In genomic region chr15:102296368-102297006, GRCm38 (mm10) we compare ENCODE assay signal across 10 mouse cellular contexts. TPM values are rescaled to one million over a fixed set of nuclear protein-coding genes. Genes with fewer than 3 reads are reported as not detected.
DNase-seq lines count a peak whose midpoint lies in the region; ATAC-seq and TF ChIP-seq lines count a peak whose summit lies in the region.
"Had no signal": no experiment of that assay in that cellular context is flagged by ENCODE, and none has a peak within 500 bp of the region (broad histone marks: within the 10 kb centered on the region; RNA-seq: fewer than 3 reads in every experiment).

No protein-coding gene starts in this region.

- no peak for TF ChIP-seq CTCF in kidney, postnatal 0 days (IDR thresholded peaks at IDR 0.05; ENCODE audit: low read depth)
- TF ChIP-seq CTCF in hindbrain, postnatal 0 days (IDR thresholded peaks at IDR 0.05; ENCODE audit: low read depth), result no peak
- no peak for TF ChIP-seq CTCF in midbrain, postnatal 0 days (IDR thresholded peaks at IDR 0.05)

- H3K4me1 ChIP-seq in kidney, postnatal 0 days (replicated peaks; ENCODE audit: insufficient read depth, low read length), result no peaks in the 10 kb centered on the region
- H3K4me1 ChIP-seq in hindbrain, postnatal 0 days (ENCODE audit: insufficient read depth, low read length), result peaks cover 4% of the 10 kb centered on the region
- 0 out of 2 replicates have a peak, but pooled peaks cover 3% of the 10 kb centered on the region for H3K4me1 ChIP-seq in midbrain, postnatal 0 days (ENCODE audit: insufficient read depth, low read length)

- no peaks in the 10 kb centered on the region for H3K27me3 ChIP-seq in kidney, postnatal 0 days (ENCODE audit: insufficient read depth, low read length)
- no peaks in the 10 kb centered on the region for H3K27me3 ChIP-seq in hindbrain, postnatal 0 days (ENCODE audit: insufficient read depth, low read length)
- no peaks in the 10 kb centered on the region for H3K27me3 ChIP-seq in midbrain, postnatal 0 days (ENCODE audit: insufficient read depth, low read length)

- H3K4me3 ChIP-seq in kidney, postnatal 0 days (replicated peaks; ENCODE audit: low read depth, low read length), result peak overlapping the region; percentile 65
- peak overlapping the region; percentile 58 for H3K4me3 ChIP-seq in hindbrain, postnatal 0 days (ENCODE audit: low read length)
- H3K4me3 ChIP-seq in midbrain, postnatal 0 days (ENCODE audit: low read depth, low read length), result peak overlapping the region; percentile 52

- H3K9ac ChIP-seq in kidney, postnatal 0 days (ENCODE audit: low read depth, low read length), result peak overlapping the region; percentile 56
- 0 out of 2 replicates have a peak overlapping the region, but pooled peaks have one; percentile 43 for H3K9ac ChIP-seq in hindbrain, postnatal 0 days (replicated peaks; ENCODE audit: low read length)
- no peak overlapping the region for H3K9ac ChIP-seq in midbrain, postnatal 0 days (replicated peaks; ENCODE audit: low read length, poor library complexity, severe bottlenecking)

- 3% methylated on average over 24 of the region's 24 CpGs for WGBS in kidney, postnatal 0 days
- 5% methylated on average over 24 of the region's 24 CpGs for WGBS in hindbrain, postnatal 0 days
- 5% methylated on average over 24 of the region's 24 CpGs for WGBS in midbrain, postnatal 0 days

- no peaks in the 10 kb centered on the region for H3K9me3 ChIP-seq in kidney, postnatal 0 days (replicated peaks; ENCODE audit: low read length)
- H3K9me3 ChIP-seq in hindbrain, postnatal 0 days (ENCODE audit: low read length), result no peaks in the 10 kb centered on the region
- H3K9me3 ChIP-seq in midbrain, postnatal 0 days (ENCODE audit: low read length), result no peaks in the 10 kb centered on the region

- peak; percentile 42 for ATAC-seq in kidney, postnatal 0 days (replicated peaks; ENCODE audit: low FRiP score, low read depth)
- ATAC-seq in hindbrain, postnatal 0 days, result peak; percentile 49; the same call in 1 of the 2 replicates
- ATAC-seq in midbrain, postnatal 0 days (ENCODE audit: low FRiP score), result peak; percentile 20; the same call in 1 of the 2 replicates

- peaks cover 11% of the 10 kb centered on the region; the same call in 1 of the 2 replicates for H3K36me3 ChIP-seq in kidney, postnatal 0 days (ENCODE audit: insufficient read depth, low read length)
- no peaks in the 10 kb centered on the region for H3K36me3 ChIP-seq in hindbrain, postnatal 0 days (ENCODE audit: insufficient read depth, low read length)
- H3K36me3 ChIP-seq in midbrain, postnatal 0 days (ENCODE audit: insufficient read depth, low read length), result no peaks in the 10 kb centered on the region

- no peak overlapping the region for H3K27ac ChIP-seq in kidney, postnatal 0 days
- H3K27ac ChIP-seq in hindbrain, postnatal 0 days, result no peak overlapping the region
- H3K27ac ChIP-seq in midbrain, postnatal 0 days (ENCODE audit: low read depth, low read length), result no peak overlapping the region

- peak overlapping the region; percentile 96 for H3K4me2 ChIP-seq in kidney, postnatal 0 days (ENCODE audit: low read length)
- H3K4me2 ChIP-seq in hindbrain, postnatal 0 days (ENCODE audit: low read depth, low read length), result peak overlapping the region; percentile 95
- peak overlapping the region; percentile 100 for H3K4me2 ChIP-seq in midbrain, postnatal 0 days (ENCODE audit: low read depth, low read length, poor library complexity, severe bottlenecking)

- no peak for DNase-seq in kidney, postnatal 0 days (ENCODE audit: low spot score)
- DNase-seq in kidney, postnatal 36 days, result no peak
- peak; percentile 37 for DNase-seq in c-Kit-positive CD71-positive TER-119-positive erythroid progenitor cells, embryonic 14.5 days (ENCODE audit: low spot score)
- no peak for DNase-seq in hindbrain, postnatal 0 days (ENCODE audit: low spot score)
- DNase-seq in midbrain, postnatal 0 days (ENCODE audit: low spot score), result no peak
- DNase-seq in embryo, embryonic 10.5 days (ENCODE audit: low spot score), result no peak
- no peak for DNase-seq in frontal cortex, adult 2 months (ENCODE audit: extremely low spot score in 1 of 2, low spot score in 1 of 2)
- no peak for DNase-seq in layer of hippocampus, adult 11-12 months (ENCODE audit: low spot score)

RNA-seq across cellular contexts. Expression of gene Espl1, which starts 0.4 kb away (rescaled TPM):
- 6.1 and 7.5 TPM in 2 replicates for polyA plus RNA-seq in kidney, postnatal 0 days (2015; fragmentation: Nextera tagmentation; extraction: Ambion mirVana)
- 5.3 and 7.3 TPM in 2 replicates for total RNA-seq in hindbrain, postnatal 0 days (2014; rRNA removed)
- polyA plus RNA-seq in hindbrain, postnatal 0 days (2015; fragmentation: Nextera tagmentation; extraction: Ambion mirVana), result 2.3 and 3.8 TPM in 2 replicates
- total RNA-seq in midbrain, postnatal 0 days (2014; rRNA removed), result 2.7 and 4.5 TPM in 2 replicates
- 1.7 and 2.7 TPM in 2 replicates for polyA plus RNA-seq in midbrain, postnatal 0 days (2015; fragmentation: Nextera tagmentation; extraction: Ambion mirVana)
- polyA plus RNA-seq in frontal cortex, adult 2 months (2012; rRNA removed), result 1.6 TPM in 2 replicates

RNA-seq across cellular contexts. Expression of gene Mfsd5, which starts 17.2 kb away (rescaled TPM):
- 68.2 and 73.2 TPM in 2 replicates for polyA plus RNA-seq in kidney, postnatal 0 days (2015; fragmentation: Nextera tagmentation; extraction: Ambion mirVana)
- total RNA-seq in hindbrain, postnatal 0 days (2014; rRNA removed), result 50.7 and 52.3 TPM in 2 replicates
- 67.9 and 68.3 TPM in 2 replicates for polyA plus RNA-seq in hindbrain, postnatal 0 days (2015; fragmentation: Nextera tagmentation; extraction: Ambion mirVana)
- total RNA-seq in midbrain, postnatal 0 days (2014; rRNA removed), result 43.3 and 59.3 TPM in 2 replicates
- polyA plus RNA-seq in midbrain, postnatal 0 days (2015; fragmentation: Nextera tagmentation; extraction: Ambion mirVana), result 63.5 and 67.3 TPM in 2 replicates
- polyA plus RNA-seq in frontal cortex, adult 2 months (2012; rRNA removed), result 46.2 and 48.9 TPM in 2 replicates

RNA-seq across cellular contexts. Expression of gene Gm9918, which starts 26.1 kb away (rescaled TPM):
- polyA plus RNA-seq in kidney, postnatal 0 days (2015; fragmentation: Nextera tagmentation; extraction: Ambion mirVana), result 0.23 and 0.38 TPM in 2 replicates
- total RNA-seq in hindbrain, postnatal 0 days (2014; rRNA removed), result not detected in 2 replicates
- polyA plus RNA-seq in hindbrain, postnatal 0 days (2015; fragmentation: Nextera tagmentation; extraction: Ambion mirVana), result 0.06 TPM in 1 of 2 replicates, not detected in the other
- not detected in 2 replicates for total RNA-seq in midbrain, postnatal 0 days (2014; rRNA removed)
- polyA plus RNA-seq in midbrain, postnatal 0 days (2015; fragmentation: Nextera tagmentation; extraction: Ambion mirVana), result not detected in 2 replicates
- polyA plus RNA-seq in frontal cortex, adult 2 months (2012; rRNA removed), result 0.08 and 0.15 TPM in 2 replicates
- total RNA-seq: left cerebral cortex, adult 18-20 months had no signal
- polyA plus RNA-seq: activated CD4-positive, CD25-positive, alpha-beta regulatory T cell, adult 4 months had no signal

RNA-seq across cellular contexts. Expression of gene Pfdn5, which starts 29.4 kb away (rescaled TPM):
- polyA plus RNA-seq in kidney, postnatal 0 days (2015; fragmentation: Nextera tagmentation; extraction: Ambion mirVana), result 511 and 565 TPM in 2 replicates
- 119 and 139 TPM in 2 replicates for total RNA-seq in hindbrain, postnatal 0 days (2014; rRNA removed)
- polyA plus RNA-seq in hindbrain, postnatal 0 days (2015; fragmentation: Nextera tagmentation; extraction: Ambion mirVana), result 531 and 540 TPM in 2 replicates
- 145 and 153 TPM in 2 replicates for total RNA-seq in midbrain, postnatal 0 days (2014; rRNA removed)
- polyA plus RNA-seq in midbrain, postnatal 0 days (2015; fragmentation: Nextera tagmentation; extraction: Ambion mirVana), result 525 and 567 TPM in 2 replicates
- polyA plus RNA-seq in frontal cortex, adult 2 months (2012; rRNA removed), result 485 and 514 TPM in 2 replicates

RNA-seq across cellular contexts. Expression of gene Myg1, which starts 35.0 kb away (rescaled TPM):
- 84.9 and 86.9 TPM in 2 replicates for polyA plus RNA-seq in kidney, postnatal 0 days (2015; fragmentation: Nextera tagmentation; extraction: Ambion mirVana)
- total RNA-seq in hindbrain, postnatal 0 days (2014; rRNA removed), result 56.5 and 58.0 TPM in 2 replicates
- polyA plus RNA-seq in hindbrain, postnatal 0 days (2015; fragmentation: Nextera tagmentation; extraction: Ambion mirVana), result 78.8 and 79.8 TPM in 2 replicates
- 63.1 and 69.1 TPM in 2 replicates for total RNA-seq in midbrain, postnatal 0 days (2014; rRNA removed)
- polyA plus RNA-seq in midbrain, postnatal 0 days (2015; fragmentation: Nextera tagmentation; extraction: Ambion mirVana), result 83.2 and 87.1 TPM in 2 replicates
- 87.9 and 91.1 TPM in 2 replicates for polyA plus RNA-seq in frontal cortex, adult 2 months (2012; rRNA removed)
